Mouse (Mus musculus) left cerebral cortex, adult 2 months (tissue): ENCODE measurements around the gene Fgfbp3. TPM values are rescaled to one million over a fixed set of nuclear protein-coding genes. Genes with fewer than 3 reads are reported as not detected.
"Not testable (repeated sequence)": the region's sequence is repeated elsewhere in the genome, so short reads cannot be mapped to it uniquely, and the experiment has no call there.

Source experiments
- DNase-seq, 2 experiments: peaks; one replicate each; pipeline ENCODE4 v3.0.0; 2021 to 2022; ENCODE audit warnings: low spot score in 2 of 2, mixed read lengths in 1 of 2; ENCODE audit errors: extremely low spot score in 1 of 2
- H3K27ac ChIP-seq: fragments of 200-600 bp; 2 replicates; pipeline ENCODE4 v1.8.1; 2022
- H3K4me3 ChIP-seq: fragments of 200-600 bp; 2 replicates; pipeline ENCODE4 v1.8.1; 2022
- CTCF ChIP-seq: fragments of 200-600 bp; IDR thresholded peaks from 2 replicates; pipeline ENCODE4 v1.8.1; 2022; ENCODE audit warnings: antibody characterized with exemption, mild to moderate bottlenecking, moderate library complexity
- intact Hi-C: fragments of 180-260 bp; cut with DNase I; formaldehyde crosslinking; loops from one replicate; pipeline ENCODE4 v1.15.1; 2025
- total RNA-seq, 2 experiments: library from RNA; stranded (reverse); gene quantifications; 2 replicates each; pipeline ENCODE4 v1.2.3; 2021

Gene Fgfbp3
- total RNA-seq, 2 experiments from 2014 or later: 6.5 to 8.9 TPM

DNA sequence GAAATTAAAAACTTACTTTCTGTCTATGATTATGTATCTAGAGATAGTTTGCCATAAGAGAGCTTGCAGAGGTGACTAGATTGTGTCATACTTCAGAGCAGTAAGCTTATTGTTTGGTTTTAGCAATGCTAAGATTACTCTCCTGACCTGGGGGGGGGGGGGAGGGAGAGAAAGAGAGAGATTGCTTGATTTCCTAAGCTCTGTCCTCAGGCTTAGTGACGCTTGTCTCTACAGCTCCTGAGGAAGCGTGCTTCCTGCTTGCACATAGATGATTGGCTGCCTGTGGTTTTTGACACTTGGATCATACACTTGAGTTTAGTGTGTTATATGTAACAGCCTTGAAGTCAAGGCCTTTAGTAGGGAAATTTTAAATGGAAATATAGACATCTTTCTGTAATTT, 44.8 kb downstream of the Fgfbp3 start:
- TF ChIP-seq CTCF: no peak
- DNase-seq: no peak
- no peak overlapping the region for H3K27ac ChIP-seq
- intact Hi-C loops: no loop called here
- no peak overlapping the region for H3K4me3 ChIP-seq

GRCm38 (mm10) chr19:36868675-36869074, 50.7 kb downstream of the Fgfbp3 start:
- intact Hi-C loops: loop anchor here (5.0 to 10.0 kb wide), 2 partner anchors 51 to 136 kb away; no protein-coding TSS in a partner anchor

More at GRCm38 (mm10) chr19:36868675-36869074, 50.7 kb downstream of the Fgfbp3 start:
- peak; percentile 48 for TF ChIP-seq CTCF
- not testable (repeated sequence) for H3K27ac ChIP-seq, DNase-seq, H3K4me3 ChIP-seq

Other genes with a start within 250 kb of the Fgfbp3 start
- gene Ppp1r3c, start 183.0 kb downstream of the Fgfbp3 start, total RNA-seq: 10 to 100 TPM; 48.4 to 58.1 TPM
- 100 to 1,000 TPM; 109 to 124 TPM for gene Tnks2, start 85.4 kb downstream of the Fgfbp3 start, total RNA-seq
- 10 to 100 TPM; 31.0 to 35.6 TPM for gene Btaf1, start 6.5 kb upstream of the Fgfbp3 start, total RNA-seq